Mouse (Mus musculus): ENCODE data around the gene Mtmr12.

GRCm38 (mm10) chr15:12268021-12268420 is 63.2 kb downstream of the Mtmr12 start:
- TF ChIP-seq CTCF (IDR thresholded peaks at IDR 0.05; ENCODE audit: extremely low read depth, insufficient read depth, low read length): peak; percentile 88
- TF ChIP-seq POLR2A (IDR thresholded peaks at IDR 0.05; ENCODE audit: extremely low read depth, insufficient read depth, low read length): no peak

Measured in cortical plate, adult 2 months (tissue).